Mouse (Mus musculus): ENCODE measurements around the gene Esyt3.

Esyt3 gene

DNA sequence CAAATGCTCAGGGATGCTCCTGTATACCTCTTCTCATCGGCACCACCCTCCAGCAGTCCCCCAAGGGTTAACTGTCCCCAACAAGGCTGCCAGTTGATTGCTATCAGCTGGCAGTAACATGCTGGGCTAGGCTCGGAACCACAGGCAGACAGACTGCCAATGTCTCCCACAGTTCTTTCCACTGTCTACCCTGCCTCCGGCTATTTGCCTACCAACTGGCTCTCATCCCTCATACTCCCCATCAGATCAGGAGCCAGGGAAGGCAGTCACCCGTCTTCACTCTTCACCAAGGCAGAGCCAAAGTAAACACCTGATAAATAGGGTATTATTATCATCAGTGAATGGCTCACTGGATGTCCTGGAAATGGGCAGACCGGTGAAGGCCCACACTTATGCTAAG is 3.6 kb downstream of the Esyt3 start:
- DNase-seq (ENCODE audit: low read depth), result no peak

- DNase-seq (ENCODE audit: low read depth), result no peak
Measured at GRCm38 (mm10) chr9:99353390-99353789, 5.0 kb downstream of the Esyt3 start.

- no peak for DNase-seq (ENCODE audit: low read depth)
Measured at GRCm38 (mm10) chr9:99352964-99353363, 5.4 kb downstream of the Esyt3 start.

GRCm38 (mm10) chr9:99345351-99345792 is 13.0 kb downstream of the Esyt3 start:
- no peak for DNase-seq (ENCODE audit: low read depth)

- no peak for DNase-seq (ENCODE audit: low read depth)
Measured at GRCm38 (mm10) chr9:99341600-99341999, 16.8 kb downstream of the Esyt3 start.

GRCm38 (mm10) chr9:99340126-99340525 is 18.2 kb downstream of the Esyt3 start:
- no peak for DNase-seq (ENCODE audit: low read depth)

GRCm38 (mm10) chr9:99339182-99339581 is 19.2 kb downstream of the Esyt3 start:
- DNase-seq (ENCODE audit: low read depth), result no peak

- DNase-seq (ENCODE audit: low read depth), result no peak
Measured at GRCm38 (mm10) chr9:99338293-99338692, 20.1 kb downstream of the Esyt3 start.

- no peak for DNase-seq (ENCODE audit: low read depth)
Measured at GRCm38 (mm10) chr9:99336538-99336937, 21.8 kb downstream of the Esyt3 start.

GRCm38 (mm10) chr9:99326881-99327280 is 31.5 kb downstream of the Esyt3 start:
- DNase-seq (ENCODE audit: low read depth), result no peak

DNA sequence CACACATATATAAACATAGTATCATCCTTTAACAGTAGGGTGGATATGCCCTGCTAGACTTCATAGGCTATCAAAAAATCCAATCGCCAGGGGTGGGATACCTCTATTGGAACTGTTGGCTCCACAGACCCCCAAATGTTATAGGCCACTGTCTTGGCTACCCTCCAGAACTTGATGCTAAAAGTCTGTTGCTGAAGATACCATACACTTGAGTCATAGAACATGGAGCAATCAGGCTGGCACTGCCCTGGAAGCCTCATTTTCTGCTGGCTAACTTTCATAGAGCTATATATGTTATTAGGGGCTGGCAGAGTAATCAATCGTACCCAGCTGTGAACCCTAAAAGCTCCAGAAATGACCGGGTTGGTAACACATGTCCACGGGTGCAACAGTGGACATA is 32.4 kb downstream of the Esyt3 start:
- no peak for DNase-seq (ENCODE audit: low read depth)

- no peak for DNase-seq (ENCODE audit: low read depth)
Measured at GRCm38 (mm10) chr9:99325208-99325929, 33.0 kb downstream of the Esyt3 start.

DNA sequence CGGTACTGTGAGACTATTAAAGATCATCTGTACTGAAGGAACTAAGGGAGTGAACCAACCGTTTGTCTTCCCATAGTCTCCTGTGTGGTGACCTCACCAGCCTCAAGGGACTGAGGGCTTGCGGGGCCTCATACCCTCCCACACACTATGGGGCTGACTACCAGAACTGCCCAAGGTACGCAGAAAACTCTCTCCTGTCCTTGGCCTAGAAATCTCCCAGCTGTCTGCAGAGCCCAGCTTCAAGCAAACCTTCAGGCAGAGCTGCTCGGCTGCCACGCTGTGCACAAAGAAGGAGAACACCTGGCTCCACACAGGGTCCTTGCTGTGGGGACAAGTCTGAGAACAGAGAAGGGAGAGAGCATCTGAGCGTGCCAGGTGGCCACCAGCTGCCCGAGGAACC is 38.4 kb downstream of the Esyt3 start:
- no peak for DNase-seq (ENCODE audit: low read depth)

- no peak for DNase-seq (ENCODE audit: low read depth)
Measured at GRCm38 (mm10) chr9:99319343-99319951, 38.9 kb downstream of the Esyt3 start.

- no peak for DNase-seq (ENCODE audit: low read depth)
Measured at GRCm38 (mm10) chr9:99306226-99306625, 52.1 kb downstream of the Esyt3 start.

GRCm38 (mm10) chr9:99304296-99304695 is 54.1 kb downstream of the Esyt3 start:
- DNase-seq (ENCODE audit: low read depth), result no peak
